Mouse (Mus musculus) megakaryocyte, embryonic 14.5 days (primary cell): ENCODE data around the gene Chrna1.

Experiments used
- FLI1 ChIP-seq: IDR thresholded peaks from 2 replicates; pipeline ENCODE4 v1.6.1; 2012; ENCODE audit warnings: low read length, inconsistent platforms, mixed read lengths
- GATA1 ChIP-seq: IDR thresholded peaks from 3 replicates; pipeline ENCODE4 v1.6.1; 2012; ENCODE audit warnings: mixed read lengths, low read length, inconsistent platforms, borderline replicate concordance

GRCm38 (mm10) chr2:73612367-73612914, 32.3 kb upstream of the Chrna1 start:
- no peak for TF ChIP-seq GATA1
- no peak for TF ChIP-seq FLI1
